Mouse (Mus musculus): ENCODE measurements at regions not wholly inside any gene's neighbourhood (a gene's known extent, or its start where the extent isn't known, plus 50 kb on each side); places are given as distances from the start of the nearest gene placed in this dataset.

- Histone ChIP-seq H3K36me3 (replicated peaks; ENCODE audit: control insufficient read depth, insufficient read depth, low read depth, low read length) (no peaks in the 10 kb centered on the region), H3K9me3 (replicated peaks; ENCODE audit: control insufficient read depth, low read length) (no peaks in the 10 kb centered on the region), H3K4me3 (ENCODE audit: low read depth, low read length) (no peak overlapping the region), H3K27me3 (ENCODE audit: control insufficient read depth, insufficient read depth, low read length) (no peaks in the 10 kb centered on the region), H3K9ac (replicated peaks; ENCODE audit: low read length) (no peak overlapping the region), H3K4me1 (ENCODE audit: control insufficient read depth, insufficient read depth, low read length) (no peaks in the 10 kb centered on the region), H3K4me2 (ENCODE audit: low read depth, low read length) (no peak overlapping the region), H3K27ac (replicated peaks; ENCODE audit: low read depth, low read length) (no peak overlapping the region)
- DNase-seq (ENCODE audit: low spot score) (no peak), ATAC-seq (replicated peaks; ENCODE audit: insufficient number of reproducible peaks, low FRiP score, low TSS enrichment, low read depth) (no peak)
- WGBS: 76% methylated on average over 10 of the region's 10 CpGs
Observed at GRCm38 (mm10) chr4:148363366-148364121, 75.8 kb upstream of the Disp3 start.

- H3K27me3 ChIP-seq (ENCODE audit: control insufficient read depth, insufficient read depth, low read length): no peaks in the 10 kb centered on the region
Observed at GRCm38 (mm10) chr4:148360931-148361330, 73.2 kb upstream of the Disp3 start.

GRCm38 (mm10) chr4:148358336-148358735 lies 70.6 kb upstream of the Disp3 start:
- no peak for ATAC-seq (replicated peaks; ENCODE audit: insufficient number of reproducible peaks, low FRiP score, low TSS enrichment, low read depth)
- Histone ChIP-seq H3K36me3 (replicated peaks; ENCODE audit: control insufficient read depth, insufficient read depth, low read depth, low read length) (no peaks in the 10 kb centered on the region), H3K9me3 (replicated peaks; ENCODE audit: control insufficient read depth, low read length) (no peaks in the 10 kb centered on the region), H3K27me3 (ENCODE audit: control insufficient read depth, insufficient read depth, low read length) (no peaks in the 10 kb centered on the region), H3K27ac (replicated peaks; ENCODE audit: low read depth, low read length) (no peak overlapping the region), H3K4me1 (ENCODE audit: control insufficient read depth, insufficient read depth, low read length) (no peaks in the 10 kb centered on the region), H3K9ac (replicated peaks; ENCODE audit: low read length) (no peak overlapping the region), H3K4me2 (ENCODE audit: low read depth, low read length) (no peak overlapping the region), H3K4me3 (ENCODE audit: low read depth, low read length) (no peak overlapping the region)
- no peak for DNase-seq (ENCODE audit: low spot score)
- 54% methylated on average over 4 of the region's 4 CpGs for WGBS

More at GRCm38 (mm10) chr4:148360931-148361330, 73.2 kb upstream of the Disp3 start:
- DNase-seq (ENCODE audit: low spot score) (no peak), ATAC-seq (replicated peaks; ENCODE audit: insufficient number of reproducible peaks, low FRiP score, low TSS enrichment, low read depth) (no peak)
- no peaks in the 10 kb centered on the region for H3K36me3 ChIP-seq (replicated peaks; ENCODE audit: control insufficient read depth, insufficient read depth, low read depth, low read length)
- no peaks in the 10 kb centered on the region for H3K9me3 ChIP-seq (replicated peaks; ENCODE audit: control insufficient read depth, low read length)
- H3K4me1 ChIP-seq (ENCODE audit: control insufficient read depth, insufficient read depth, low read length): no peaks in the 10 kb centered on the region
- no peak overlapping the region for H3K9ac ChIP-seq (replicated peaks; ENCODE audit: low read length)
- H3K27ac ChIP-seq (replicated peaks; ENCODE audit: low read depth, low read length): no peak overlapping the region
- 77% methylated on average over 9 of the region's 9 CpGs for WGBS
- no peak overlapping the region for H3K4me3 ChIP-seq (ENCODE audit: low read depth, low read length)
- H3K4me2 ChIP-seq (ENCODE audit: low read depth, low read length): no peak overlapping the region

- 81% methylated on average over 10 of the region's 10 CpGs for WGBS
- no peak overlapping the region for H3K4me3 ChIP-seq (ENCODE audit: low read depth, low read length)
- ATAC-seq (replicated peaks; ENCODE audit: insufficient number of reproducible peaks, low FRiP score, low TSS enrichment, low read depth) (no peak), DNase-seq (ENCODE audit: low spot score) (no peak)
- no peaks in the 10 kb centered on the region for H3K4me1 ChIP-seq (ENCODE audit: control insufficient read depth, insufficient read depth, low read length)
- no peaks in the 10 kb centered on the region for H3K27me3 ChIP-seq (ENCODE audit: control insufficient read depth, insufficient read depth, low read length)
- H3K9me3 ChIP-seq (replicated peaks; ENCODE audit: control insufficient read depth, low read length): no peaks in the 10 kb centered on the region
- H3K4me2 ChIP-seq (ENCODE audit: low read depth, low read length): no peak overlapping the region
- no peak overlapping the region for H3K9ac ChIP-seq (replicated peaks; ENCODE audit: low read length)
- H3K36me3 ChIP-seq (replicated peaks; ENCODE audit: control insufficient read depth, insufficient read depth, low read depth, low read length): no peaks in the 10 kb centered on the region
- H3K27ac ChIP-seq (replicated peaks; ENCODE audit: low read depth, low read length): no peak overlapping the region
Observed at GRCm38 (mm10) chr4:148357221-148357621, 69.5 kb upstream of the Disp3 start.

GRCm38 (mm10) chr4:148356654-148357053 lies 68.9 kb upstream of the Disp3 start:
- DNase-seq (ENCODE audit: low spot score): no peak
- H3K27ac ChIP-seq (replicated peaks; ENCODE audit: low read depth, low read length): no peak overlapping the region
- no peaks in the 10 kb centered on the region for H3K4me1 ChIP-seq (ENCODE audit: control insufficient read depth, insufficient read depth, low read length)
- no peak for ATAC-seq (replicated peaks; ENCODE audit: insufficient number of reproducible peaks, low FRiP score, low TSS enrichment, low read depth)
- 66% methylated on average over 3 of the region's 3 CpGs for WGBS
- H3K9me3 ChIP-seq (replicated peaks; ENCODE audit: control insufficient read depth, low read length): no peaks in the 10 kb centered on the region
- no peaks in the 10 kb centered on the region for H3K27me3 ChIP-seq (ENCODE audit: control insufficient read depth, insufficient read depth, low read length)
- H3K4me3 ChIP-seq (ENCODE audit: low read depth, low read length): no peak overlapping the region
- H3K36me3 ChIP-seq (replicated peaks; ENCODE audit: control insufficient read depth, insufficient read depth, low read depth, low read length): no peaks in the 10 kb centered on the region
- H3K9ac ChIP-seq (replicated peaks; ENCODE audit: low read length): no peak overlapping the region
- no peak overlapping the region for H3K4me2 ChIP-seq (ENCODE audit: low read depth, low read length)

- DNase-seq (ENCODE audit: low spot score) (no peak), ATAC-seq (replicated peaks; ENCODE audit: insufficient number of reproducible peaks, low FRiP score, low TSS enrichment, low read depth) (no peak)
- no peaks in the 10 kb centered on the region for H3K9me3 ChIP-seq (replicated peaks; ENCODE audit: control insufficient read depth, low read length)
- H3K27me3 ChIP-seq (ENCODE audit: control insufficient read depth, insufficient read depth, low read length): no peaks in the 10 kb centered on the region
- H3K4me1 ChIP-seq (ENCODE audit: control insufficient read depth, insufficient read depth, low read length): no peaks in the 10 kb centered on the region
- H3K27ac ChIP-seq (replicated peaks; ENCODE audit: low read depth, low read length): no peak overlapping the region
- H3K4me3 ChIP-seq (ENCODE audit: low read depth, low read length): no peak overlapping the region
- H3K36me3 ChIP-seq (replicated peaks; ENCODE audit: control insufficient read depth, insufficient read depth, low read depth, low read length): no peaks in the 10 kb centered on the region
- no peak overlapping the region for H3K9ac ChIP-seq (replicated peaks; ENCODE audit: low read length)
- 78% methylated on average over 3 of the region's 3 CpGs for WGBS
- H3K4me2 ChIP-seq (ENCODE audit: low read depth, low read length): no peak overlapping the region
Observed at GRCm38 (mm10) chr4:148353969-148354368, 66.2 kb upstream of the Disp3 start.

- 88% methylated on average over 5 of the region's 5 CpGs for WGBS
- Histone ChIP-seq H3K4me1 (ENCODE audit: control insufficient read depth, insufficient read depth, low read length) (no peaks in the 10 kb centered on the region), H3K4me3 (ENCODE audit: low read depth, low read length) (no peak overlapping the region), H3K9me3 (replicated peaks; ENCODE audit: control insufficient read depth, low read length) (no peaks in the 10 kb centered on the region), H3K27me3 (ENCODE audit: control insufficient read depth, insufficient read depth, low read length) (no peaks in the 10 kb centered on the region), H3K27ac (replicated peaks; ENCODE audit: low read depth, low read length) (no peak overlapping the region), H3K9ac (replicated peaks; ENCODE audit: low read length) (no peak overlapping the region), H3K36me3 (replicated peaks; ENCODE audit: control insufficient read depth, insufficient read depth, low read depth, low read length) (no peaks in the 10 kb centered on the region), H3K4me2 (ENCODE audit: low read depth, low read length) (no peak overlapping the region)
- DNase-seq (ENCODE audit: low spot score) (no peak), ATAC-seq (replicated peaks; ENCODE audit: insufficient number of reproducible peaks, low FRiP score, low TSS enrichment, low read depth) (no peak)
Observed at GRCm38 (mm10) chr4:148352690-148353089, 64.9 kb upstream of the Disp3 start.

GRCm38 (mm10) chr4:148341531-148342157 lies 53.9 kb upstream of the Disp3 start:
- Histone ChIP-seq H3K4me2 (ENCODE audit: low read depth, low read length) (no peak overlapping the region), H3K36me3 (replicated peaks; ENCODE audit: control insufficient read depth, insufficient read depth, low read depth, low read length) (no peaks in the 10 kb centered on the region), H3K4me3 (ENCODE audit: low read depth, low read length) (no peak overlapping the region), H3K9me3 (replicated peaks; ENCODE audit: control insufficient read depth, low read length) (no peaks in the 10 kb centered on the region), H3K4me1 (ENCODE audit: control insufficient read depth, insufficient read depth, low read length) (no peaks in the 10 kb centered on the region), H3K27ac (replicated peaks; ENCODE audit: low read depth, low read length) (no peak overlapping the region), H3K27me3 (ENCODE audit: control insufficient read depth, insufficient read depth, low read length) (no peaks in the 10 kb centered on the region), H3K9ac (replicated peaks; ENCODE audit: low read length) (no peak overlapping the region)
- WGBS: 78% methylated on average over 8 of the region's 8 CpGs
- ATAC-seq (replicated peaks; ENCODE audit: insufficient number of reproducible peaks, low FRiP score, low TSS enrichment, low read depth): no peak
- no peak for DNase-seq (ENCODE audit: low spot score)

All from embryonic facial prominence, embryonic 11.5 days (tissue).